Mouse (Mus musculus) hindbrain, postnatal 0 days (tissue): ENCODE results near the gene Lmf2. TPM values are rescaled to one million over a fixed set of nuclear protein-coding genes. Genes with fewer than 3 reads are reported as not detected.

Experiments used
- ATAC-seq: fragments of 200-750 bp; cut with Nextera tagmentation; 2 replicates; pipeline ENCODE4 v1.8.0; 2017; ENCODE audit warnings: mild to moderate bottlenecking, moderate TSS enrichment, moderate library complexity
- DNase-seq: peaks from one replicate; pipeline ENCODE4 v3.0.0-alpha.2; 2015; ENCODE audit warnings: low spot score
- H3K27ac ChIP-seq: fragments of 300-500 bp; sonication (generic); 2 replicates; pipeline ENCODE4 v1.5.1; 2014; ENCODE audit warnings: mild to moderate bottlenecking
- H3K27me3 ChIP-seq: fragments of 300-500 bp; sonication (generic); 2 replicates; pipeline ENCODE4 v1.6.1; 2014; ENCODE audit warnings: low read length, mixed read lengths; ENCODE audit not compliant: insufficient read depth
- H3K36me3 ChIP-seq: fragments of 300-500 bp; sonication (generic); 2 replicates; pipeline ENCODE4 v1.6.1; 2014; ENCODE audit warnings: low read length, mixed read lengths; ENCODE audit not compliant: insufficient read depth
- H3K4me1 ChIP-seq: fragments of 300-500 bp; sonication (generic); 2 replicates; pipeline ENCODE4 v1.6.1; 2014; ENCODE audit warnings: antibody characterized with exemption, low read length, mixed read lengths; ENCODE audit not compliant: insufficient read depth
- H3K4me2 ChIP-seq: fragments of 300-500 bp; sonication (generic); 2 replicates; pipeline ENCODE4 v1.6.1; 2014; ENCODE audit warnings: low read depth, mild to moderate bottlenecking, low read length, moderate library complexity, mixed read lengths
- H3K4me3 ChIP-seq: fragments of 300-500 bp; sonication (generic); 2 replicates; pipeline ENCODE4 v1.5.1; 2014; ENCODE audit warnings: low read length
- H3K9ac ChIP-seq: fragments of 300-500 bp; sonication (generic); replicated peaks from 2 replicates; pipeline ENCODE4 v1.6.1; 2014; ENCODE audit warnings: mild to moderate bottlenecking, low read length, moderate library complexity, mixed read lengths
- H3K9me3 ChIP-seq: fragments of 300-500 bp; sonication (generic); 2 replicates; pipeline ENCODE4 v1.6.1; 2016; ENCODE audit warnings: low read length, mixed read lengths
- CTCF ChIP-seq: IDR thresholded peaks from 2 replicates; pipeline ENCODE4 v1.5.1; 2016; ENCODE audit warnings: antibody characterized with exemption, control low read depth, low read depth
- WGBS: fragments of 180-500 bp; shearing (Covaris S2); extraction: QIAGEN DNeasy Blood & Tissue Kit; methylation state at CpG from one replicate; pipeline ENCODE4 v1.1.7; 2014; 5-methylcytosine and 5-hydroxymethylcytosine counted together
- polyA plus RNA-seq: library from polyadenylated mRNA; unstranded; fragments of >200 nt; fragmentation: Nextera tagmentation; extraction: Ambion mirVana; gene quantifications from 2 replicates; pipeline ENCODE4 v1.2.1, GENCODE M21; 2015
- total RNA-seq: library from RNA; depleted of rRNA; stranded (reverse); fragments of >200 nt; gene quantifications from 2 replicates; pipeline ENCODE4 v1.2.3, GENCODE M21; 2014; rRNA removed

Lmf2 gene
- total RNA-seq (24.9 and 26.2 TPM in 2 replicates), polyA plus RNA-seq (30.2 and 34.5 TPM in 2 replicates)

DNA sequence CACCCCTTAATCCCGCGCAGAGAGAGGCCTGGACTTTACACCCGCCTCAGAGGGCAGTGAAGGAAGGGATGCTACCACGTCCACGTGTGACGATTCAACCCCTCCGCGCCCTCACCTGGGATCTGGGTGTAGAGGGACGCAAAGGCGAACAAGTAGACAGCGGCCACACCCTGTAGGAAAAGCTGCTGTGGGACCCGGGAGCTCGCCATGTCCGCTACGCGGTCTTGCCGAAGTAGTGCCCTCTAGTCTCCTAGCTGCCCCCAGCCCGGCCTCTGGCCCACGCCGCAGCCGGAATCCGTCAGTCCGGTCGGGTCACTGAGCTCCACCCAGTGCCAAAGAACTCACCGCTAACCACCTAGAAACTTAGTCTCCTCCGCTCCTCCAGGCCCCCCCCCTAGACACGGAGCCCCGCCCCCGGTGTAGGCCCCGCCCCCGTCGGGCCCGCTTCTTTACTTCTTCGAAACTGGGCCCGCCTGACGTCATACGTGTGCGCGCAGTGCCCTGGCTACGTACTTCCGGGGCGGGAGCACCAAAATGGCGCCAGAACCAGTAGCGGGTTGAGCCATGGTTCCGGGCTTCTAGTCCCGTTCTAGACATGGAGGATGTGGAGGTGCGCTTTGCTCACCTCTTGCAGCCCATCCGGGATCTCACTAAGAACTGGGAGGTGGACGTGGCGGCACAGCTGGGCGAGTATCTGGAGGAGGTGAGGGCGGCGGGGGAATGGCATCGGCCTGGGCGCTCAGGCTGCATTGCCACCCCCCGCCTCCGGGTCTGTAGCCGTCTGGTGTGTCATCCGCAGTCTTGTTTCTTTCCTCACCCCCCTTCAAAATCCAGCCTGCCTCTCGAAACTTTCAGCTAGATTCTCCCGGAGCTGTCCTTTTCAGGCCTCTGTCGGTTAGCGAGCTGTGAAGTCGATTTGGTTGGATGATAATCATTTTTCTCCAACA is at the start of gene Lmf2, which contains the start of gene Ncaph2:
Gene Lmf2, minus strand, starts transcription at position 419 of the 947 bp plus-strand sequence.
Gene Ncaph2, plus strand, starts transcription at position 479 of the 947 bp plus-strand sequence.
- no peaks in the 10 kb centered on the region for H3K27me3 ChIP-seq
- H3K9me3 ChIP-seq: no peaks in the 10 kb centered on the region
- H3K4me1 ChIP-seq: peaks cover 14% of the 10 kb centered on the region
- DNase-seq (peak; percentile 98), ATAC-seq (peak; percentile 95)
- TF ChIP-seq CTCF: no peak
- peak within 1 kb of the TSS; percentile 73 for H3K9ac ChIP-seq
- peak within 1 kb of the TSS; percentile 85 for H3K4me3 ChIP-seq
- WGBS: under 1% methylated on average over 64 of the region's 64 CpGs
- H3K36me3 ChIP-seq: peaks cover 31% of the 10 kb centered on the region
- H3K4me2 ChIP-seq: peak within 1 kb of the TSS; percentile 87
- peak within 1 kb of the TSS; percentile 89 for H3K27ac ChIP-seq

DNA sequence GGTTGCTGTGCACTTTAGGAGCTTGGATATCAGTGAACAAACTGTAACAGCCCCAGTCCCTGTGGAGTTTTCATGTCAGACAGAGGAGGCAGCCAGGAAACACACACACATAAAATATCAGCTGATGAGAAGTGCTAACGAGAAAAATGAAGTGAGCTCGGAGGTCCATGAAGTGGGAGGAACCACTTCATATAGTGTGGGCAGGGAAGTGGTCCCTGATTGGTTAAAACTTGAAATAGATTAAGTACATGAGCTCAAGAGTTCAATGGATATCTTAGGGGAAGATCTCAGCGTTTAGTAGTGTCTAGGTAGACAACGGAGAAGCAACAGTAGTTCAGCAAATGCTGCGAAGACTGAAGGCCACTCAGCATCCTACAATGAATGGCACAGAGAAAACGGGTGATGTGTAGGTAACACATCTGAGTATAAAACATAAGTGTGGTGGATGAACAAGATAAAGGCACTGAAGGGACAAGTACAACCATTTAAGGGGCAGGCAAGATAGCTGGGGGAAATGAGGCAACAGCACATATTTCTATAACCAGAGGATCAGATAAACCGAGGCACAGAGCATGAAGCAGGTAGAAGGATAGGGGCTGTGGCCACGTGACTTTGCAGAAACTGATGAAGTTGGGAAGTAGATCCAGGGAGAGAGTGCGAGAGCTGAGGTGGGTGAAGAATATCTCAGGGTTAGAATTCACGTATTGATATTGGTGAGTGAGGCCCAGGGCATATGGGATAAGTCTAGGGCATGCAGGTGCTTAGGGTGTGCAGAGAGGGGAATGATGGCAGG is 49.6 kb upstream of the Lmf2 start:
- ATAC-seq: no peak
- Histone ChIP-seq H3K36me3 (no peaks in the 10 kb centered on the region), H3K9ac (no peak overlapping the region), H3K4me2 (no peak overlapping the region), H3K4me3 (no peak overlapping the region), H3K27ac (no peak overlapping the region), H3K27me3 (no peaks in the 10 kb centered on the region), H3K9me3 (peaks cover 5% of the 10 kb centered on the region), H3K4me1 (no peaks in the 10 kb centered on the region)
- no peak for DNase-seq
- 86% methylated on average over 10 of the region's 10 CpGs for WGBS
- no peak for TF ChIP-seq CTCF

DNA sequence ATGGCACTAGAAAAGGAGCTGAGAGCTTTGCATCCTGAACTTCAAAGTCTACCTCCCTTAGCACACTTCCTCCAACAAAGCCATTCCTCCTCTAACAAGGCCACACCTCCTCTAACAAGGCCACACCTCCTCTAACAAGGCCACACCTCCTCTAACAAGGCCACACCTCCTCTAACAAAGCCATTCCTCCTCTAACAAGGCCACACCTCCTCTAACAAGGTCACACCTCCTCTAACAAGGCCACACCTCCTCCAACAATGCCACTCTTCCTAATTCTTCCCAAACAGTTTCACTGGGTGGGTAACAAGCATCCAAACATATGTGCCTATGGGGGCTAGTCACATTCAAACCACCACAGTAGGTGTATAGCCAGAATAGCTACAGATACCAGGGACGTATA is 47.0 kb upstream of the Lmf2 start:
- 82% methylated on average over 1 of the region's 1 CpGs for WGBS
- no peaks in the 10 kb centered on the region for H3K4me1 ChIP-seq
- ATAC-seq (no peak), DNase-seq (no peak)
- no peak for TF ChIP-seq CTCF
- no peak overlapping the region for H3K27ac ChIP-seq
- no peak overlapping the region for H3K4me2 ChIP-seq
- H3K27me3 ChIP-seq: no peaks in the 10 kb centered on the region
- no peak overlapping the region for H3K9ac ChIP-seq
- H3K9me3 ChIP-seq: no peaks in the 10 kb centered on the region; the same call in 1 of the 2 replicates
- H3K36me3 ChIP-seq: no peaks in the 10 kb centered on the region
- H3K4me3 ChIP-seq: no peak overlapping the region

DNA sequence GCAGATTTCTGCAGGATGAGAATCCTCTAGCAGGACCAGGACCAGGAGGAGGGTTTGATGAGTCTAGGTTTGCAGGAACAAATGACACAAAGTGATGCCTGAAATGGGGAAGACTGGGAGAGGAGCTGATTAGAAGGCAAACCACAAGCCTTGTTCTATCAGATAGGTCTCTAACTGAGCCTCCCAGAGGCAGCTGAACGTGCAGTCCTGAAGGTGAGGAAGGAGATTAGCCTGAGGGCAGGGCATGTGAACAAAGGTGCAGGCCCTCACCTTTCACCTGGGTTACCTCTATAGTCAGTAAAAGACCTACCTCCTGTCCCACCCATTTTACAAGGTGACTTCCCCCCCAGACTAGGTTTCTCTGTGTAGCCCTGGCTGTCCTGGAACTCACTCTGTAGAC is 44.3 kb upstream of the Lmf2 start:
- WGBS: 44% methylated on average over 1 of the region's 1 CpGs
- Histone ChIP-seq H3K36me3 (no peaks in the 10 kb centered on the region), H3K4me3 (no peak overlapping the region), H3K9me3 (no peaks in the 10 kb centered on the region), H3K4me1 (no peaks in the 10 kb centered on the region), H3K27ac (no peak overlapping the region), H3K4me2 (no peak overlapping the region), H3K27me3 (no peaks in the 10 kb centered on the region), H3K9ac (no peak overlapping the region)
- no peak for TF ChIP-seq CTCF
- ATAC-seq (no peak), DNase-seq (no peak)

DNA sequence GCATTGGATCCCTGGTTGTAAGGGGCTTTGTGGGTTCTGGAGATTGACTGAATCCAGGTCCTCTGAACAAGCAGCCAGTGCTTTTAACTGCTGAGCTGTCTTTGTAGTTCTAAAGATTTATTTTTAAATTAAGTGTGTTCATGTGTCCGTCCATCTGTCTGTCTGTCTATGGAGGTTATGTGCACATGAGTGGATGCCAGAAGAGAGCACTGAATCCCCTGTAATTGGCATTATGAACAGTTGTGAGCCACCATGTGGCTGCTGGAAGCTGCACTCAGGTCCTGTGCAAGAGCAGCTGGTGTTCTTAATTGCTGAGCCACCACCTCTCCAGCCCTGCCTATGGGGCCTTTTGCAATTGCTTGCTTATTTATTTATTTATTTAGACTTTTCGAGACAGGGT is 42.7 kb upstream of the Lmf2 start:
- DNase-seq (peak; percentile 30), ATAC-seq (peak; percentile 67; the same call in 1 of the 2 replicates)
- Histone ChIP-seq H3K36me3 (no peaks in the 10 kb centered on the region), H3K9me3 (no peaks in the 10 kb centered on the region), H3K4me2 (no peak overlapping the region), H3K4me3 (no peak overlapping the region), H3K27me3 (no peaks in the 10 kb centered on the region), H3K9ac (no peak overlapping the region), H3K27ac (no peak overlapping the region), H3K4me1 (no peaks in the 10 kb centered on the region)
- 53% methylated on average over 2 of the region's 2 CpGs for WGBS
- no peak for TF ChIP-seq CTCF

DNA sequence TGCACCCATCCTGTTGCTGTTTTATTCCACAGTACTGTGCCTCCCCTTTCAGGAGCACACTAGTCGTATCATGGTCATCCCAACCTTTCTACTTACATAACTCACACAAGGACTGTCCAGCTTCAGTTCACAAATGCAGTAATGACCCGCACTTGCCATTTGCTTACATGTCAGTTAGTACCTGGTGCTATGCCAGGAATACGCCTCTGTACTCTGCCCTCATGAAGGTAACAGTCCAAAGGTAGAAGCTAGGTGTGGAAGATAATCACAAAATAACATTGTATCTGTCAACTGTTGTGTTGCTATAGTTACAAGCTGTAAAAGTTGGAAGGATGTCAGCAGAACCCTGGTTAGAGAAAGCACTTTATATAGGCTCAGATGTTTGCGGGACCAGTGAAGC is 41.4 kb upstream of the Lmf2 start:
- Histone ChIP-seq H3K4me1 (no peaks in the 10 kb centered on the region), H3K27me3 (no peaks in the 10 kb centered on the region), H3K36me3 (no peaks in the 10 kb centered on the region), H3K27ac (no peak overlapping the region), H3K9ac (no peak overlapping the region), H3K4me3 (no peak overlapping the region), H3K4me2 (no peak overlapping the region), H3K9me3 (no peaks in the 10 kb centered on the region)
- DNase-seq (no peak), ATAC-seq (no peak)
- no peak for TF ChIP-seq CTCF
- 88% methylated on average over 4 of the region's 4 CpGs for WGBS
